Mouse (Mus musculus): ENCODE measurements around the gene Nrd1.

Gene Nrd1

GRCm38 (mm10) chr4:108999999-109000950 lies at the start of gene Nrd1:
Gene Nrd1 (plus strand): TSS chr4:109000655.
- in situ Hi-C loops (cut with MboI; ENCODE audit: unreplicated experiment in 2 of 2): no loop called here

- in situ Hi-C loops (cut with MboI; ENCODE audit: unreplicated experiment in 2 of 2): no loop called here
Observed at GRCm38 (mm10) chr4:108951663-108952062, 48.8 kb upstream of the Nrd1 start.

- in situ Hi-C loops (cut with MboI; ENCODE audit: unreplicated experiment in 2 of 2): no loop called here
Observed at GRCm38 (mm10) chr4:108959696-108960095, 40.8 kb upstream of the Nrd1 start.

GRCm38 (mm10) chr4:108960619-108961460 lies 39.6 kb upstream of the Nrd1 start:
- in situ Hi-C loops (cut with MboI; ENCODE audit: unreplicated experiment in 2 of 2): no loop called here

DNA sequence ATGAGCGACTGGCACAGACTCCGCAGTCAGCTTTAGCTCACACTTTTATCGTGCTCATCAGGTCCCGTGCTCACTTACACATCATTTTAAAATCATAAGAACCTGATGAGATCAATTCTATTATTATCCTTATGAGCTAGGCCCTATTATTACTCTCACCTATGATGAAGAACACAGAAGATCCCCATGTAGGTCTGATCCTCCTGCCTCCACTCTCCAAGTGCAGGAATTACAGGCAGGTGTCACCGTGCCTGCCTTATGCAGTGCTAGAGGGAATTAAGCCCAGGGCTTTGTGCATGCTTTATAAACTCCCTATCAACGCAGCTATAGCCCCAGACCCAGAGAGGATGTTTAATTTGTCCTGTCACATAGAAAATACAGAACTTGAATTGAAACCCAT lies 37.4 kb upstream of the Nrd1 start:
- in situ Hi-C loops (cut with MboI; ENCODE audit: unreplicated experiment in 2 of 2): no loop called here

- in situ Hi-C loops (cut with MboI; ENCODE audit: unreplicated experiment in 2 of 2): no loop called here
Observed at GRCm38 (mm10) chr4:108969517-108969916, 30.9 kb upstream of the Nrd1 start.

GRCm38 (mm10) chr4:108971054-108971453 lies 29.4 kb upstream of the Nrd1 start:
- in situ Hi-C loops (cut with MboI; ENCODE audit: unreplicated experiment in 2 of 2): loop anchor here in 1 of 2 experiments (5.0 to 10.0 kb wide), 2 partner anchors 174 to 276 kb away; no protein-coding TSS in a partner anchor

GRCm38 (mm10) chr4:108976458-108977071 lies 23.9 kb upstream of the Nrd1 start:
- in situ Hi-C loops (cut with MboI; ENCODE audit: unreplicated experiment in 2 of 2): loop anchor here (5.0 to 10.0 kb wide), 3 partner anchors 109 to 282 kb away; no protein-coding TSS in a partner anchor

DNA sequence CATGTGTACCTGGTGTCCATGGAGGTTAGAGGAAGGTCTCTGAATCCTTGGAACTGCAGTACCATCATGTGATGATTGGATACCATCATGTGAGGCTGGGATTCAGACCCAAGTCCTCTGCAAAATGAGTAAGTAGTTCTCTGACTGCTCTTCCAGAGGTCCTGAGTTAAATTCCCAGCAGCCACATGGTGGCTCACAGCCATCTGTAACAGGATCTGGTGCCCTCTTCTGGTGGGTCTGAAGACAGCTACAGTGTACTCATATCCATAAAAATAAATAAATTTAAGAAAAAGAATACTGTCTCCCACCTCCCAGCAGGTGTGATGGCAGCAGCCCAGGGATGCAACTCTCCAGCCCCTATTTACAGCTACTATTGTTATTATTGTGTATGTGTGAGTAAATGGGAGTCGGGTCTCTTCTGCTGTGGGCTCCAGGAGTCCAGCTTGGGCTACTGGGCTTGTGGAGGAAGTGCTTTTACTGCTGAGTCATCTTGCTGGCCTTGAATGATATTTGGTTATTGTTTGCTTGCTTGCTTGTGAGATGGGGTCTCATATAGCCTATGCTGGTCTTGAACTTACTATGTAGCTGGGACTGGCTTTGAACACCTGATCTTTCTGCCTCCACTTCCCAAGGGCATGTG lies 13.5 kb upstream of the Nrd1 start:
- in situ Hi-C loops (cut with MboI; ENCODE audit: unreplicated experiment in 2 of 2): no loop called here

GRCm38 (mm10) chr4:108987473-108987842 lies 13.0 kb upstream of the Nrd1 start:
- in situ Hi-C loops (cut with MboI; ENCODE audit: unreplicated experiment in 2 of 2): no loop called here

DNA sequence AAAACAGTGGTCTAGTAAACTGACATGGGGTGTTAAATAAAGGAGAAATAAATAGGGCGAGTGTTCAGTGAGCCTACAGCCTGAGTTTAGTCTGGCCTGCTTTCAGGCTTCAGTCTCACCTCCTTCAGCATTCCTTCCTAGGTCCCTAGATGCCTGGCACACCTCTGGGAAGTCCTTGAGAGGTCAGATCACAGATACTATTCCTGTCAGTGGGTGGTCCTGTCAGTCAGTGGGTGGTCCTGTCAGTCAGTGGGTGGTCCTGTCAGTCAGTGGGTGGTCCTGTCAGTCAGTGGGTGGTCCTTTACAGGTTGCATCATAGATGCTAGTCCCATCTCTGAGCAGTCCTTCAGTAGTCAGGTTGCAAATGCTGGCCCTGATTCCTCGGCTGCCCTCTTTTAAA lies 11.0 kb upstream of the Nrd1 start:
- in situ Hi-C loops (cut with MboI; ENCODE audit: unreplicated experiment in 2 of 2): no loop called here

DNA sequence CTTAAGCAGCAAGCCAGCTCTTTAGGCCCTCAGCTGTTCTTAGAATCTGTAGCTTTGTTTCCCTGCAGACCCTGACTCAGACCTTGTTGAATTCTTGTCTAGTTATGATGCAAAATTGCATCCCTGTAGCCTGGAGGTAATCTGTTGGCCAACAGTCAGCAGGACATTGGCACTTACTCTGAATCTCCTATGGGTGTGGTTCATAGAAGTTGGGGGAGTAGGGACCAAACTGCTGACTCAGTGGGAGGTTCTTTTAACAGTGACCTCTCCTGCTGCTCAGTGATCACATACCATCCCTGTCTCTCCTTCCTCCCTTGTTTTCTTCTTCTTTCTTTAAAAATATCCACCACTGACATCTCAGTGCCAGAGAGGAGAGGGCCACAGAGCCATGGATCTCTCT lies 10.4 kb upstream of the Nrd1 start:
- in situ Hi-C loops (cut with MboI; ENCODE audit: unreplicated experiment in 2 of 2): no loop called here

- in situ Hi-C loops (cut with MboI; ENCODE audit: unreplicated experiment in 2 of 2): no loop called here
Observed at GRCm38 (mm10) chr4:108990571-108990970, 9.9 kb upstream of the Nrd1 start.

GRCm38 (mm10) chr4:108991811-108992210 lies 8.6 kb upstream of the Nrd1 start:
- in situ Hi-C loops (cut with MboI; ENCODE audit: unreplicated experiment in 2 of 2): no loop called here

DNA sequence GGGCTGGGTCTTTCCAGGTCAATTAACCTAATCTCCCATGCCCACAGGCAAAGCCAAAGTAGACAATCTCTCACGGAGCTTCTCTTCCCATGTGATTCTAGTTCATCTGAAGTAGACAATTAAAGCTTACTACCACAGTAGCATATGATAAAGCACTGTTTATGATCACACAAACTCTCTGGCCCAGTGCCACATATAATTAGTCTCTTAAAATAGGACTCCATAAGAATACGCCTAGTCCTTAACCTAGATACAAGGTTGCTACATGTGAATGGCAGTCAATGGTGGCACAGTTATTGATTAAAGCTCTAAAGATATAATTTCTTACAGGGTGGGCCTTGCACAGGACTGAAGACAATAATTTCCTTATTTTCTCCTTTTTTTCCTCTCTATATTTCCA lies 7.5 kb upstream of the Nrd1 start:
- in situ Hi-C loops (cut with MboI; ENCODE audit: unreplicated experiment in 2 of 2): no loop called here

DNA sequence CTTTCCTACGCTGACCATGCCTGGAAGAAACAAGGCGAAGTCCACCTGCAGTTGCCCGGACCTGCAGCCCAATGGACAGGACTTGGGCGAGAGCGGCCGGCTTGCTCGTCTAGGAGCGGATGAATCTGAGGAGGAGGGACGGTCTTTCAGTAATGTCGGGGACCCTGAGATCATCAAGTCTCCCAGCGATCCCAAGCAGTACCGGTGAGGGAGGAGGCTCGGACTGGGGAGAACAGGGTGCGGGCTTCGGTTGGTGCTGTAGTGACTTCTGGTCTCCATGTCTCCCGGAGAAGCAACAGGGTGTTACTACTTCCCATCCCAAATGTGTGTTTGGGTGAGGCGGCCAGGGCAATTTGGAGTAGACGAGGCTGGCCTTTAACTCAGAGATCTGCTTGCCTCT lies 506 bp downstream of the Nrd1 start:
- in situ Hi-C loops (cut with MboI; ENCODE audit: unreplicated experiment in 2 of 2): no loop called here

DNA sequence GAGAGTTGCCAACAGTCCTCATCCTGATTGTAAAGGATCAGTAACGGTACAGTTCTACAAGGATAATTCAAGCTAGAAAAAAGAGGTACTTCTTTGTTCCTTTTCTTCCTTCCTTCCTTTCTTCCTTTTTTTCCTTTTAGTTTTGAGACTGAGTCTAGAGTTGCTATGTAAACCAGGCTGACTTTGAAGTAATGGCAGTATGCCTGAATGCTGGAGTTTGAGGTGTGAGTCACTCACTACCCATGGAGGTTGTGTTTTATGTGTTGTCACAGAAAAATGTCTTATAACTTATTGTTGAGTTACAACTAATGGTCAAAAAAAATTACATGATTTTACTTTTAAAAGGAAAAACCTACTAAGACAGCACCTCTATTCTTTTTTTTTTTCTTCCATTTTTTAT lies 7.6 kb downstream of the Nrd1 start:
- in situ Hi-C loops (cut with MboI; ENCODE audit: unreplicated experiment in 2 of 2): no loop called here

DNA sequence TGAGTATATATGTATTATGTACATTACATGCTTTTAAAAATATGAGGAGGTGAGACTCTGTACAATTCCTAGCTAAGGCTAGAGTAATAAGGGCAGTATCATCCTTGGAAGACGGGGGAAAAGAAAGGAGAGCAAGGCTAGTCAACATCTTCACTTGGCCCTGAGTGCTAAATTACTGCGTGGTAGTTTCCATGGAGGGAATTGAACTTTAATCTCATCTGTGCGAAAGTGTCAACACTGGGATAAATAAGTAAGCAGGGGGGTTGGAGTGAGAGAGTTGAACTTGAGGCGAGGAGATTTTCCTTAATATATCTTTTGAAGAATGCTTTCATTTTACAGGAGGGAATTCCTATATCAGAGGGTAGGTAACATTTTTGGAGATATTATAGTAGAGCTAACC lies 13.6 kb downstream of the Nrd1 start:
- in situ Hi-C loops (cut with MboI; ENCODE audit: unreplicated experiment in 2 of 2): no loop called here

GRCm38 (mm10) chr4:109017441-109017840 lies 17.0 kb downstream of the Nrd1 start:
- in situ Hi-C loops (cut with MboI; ENCODE audit: unreplicated experiment in 2 of 2): no loop called here

DNA sequence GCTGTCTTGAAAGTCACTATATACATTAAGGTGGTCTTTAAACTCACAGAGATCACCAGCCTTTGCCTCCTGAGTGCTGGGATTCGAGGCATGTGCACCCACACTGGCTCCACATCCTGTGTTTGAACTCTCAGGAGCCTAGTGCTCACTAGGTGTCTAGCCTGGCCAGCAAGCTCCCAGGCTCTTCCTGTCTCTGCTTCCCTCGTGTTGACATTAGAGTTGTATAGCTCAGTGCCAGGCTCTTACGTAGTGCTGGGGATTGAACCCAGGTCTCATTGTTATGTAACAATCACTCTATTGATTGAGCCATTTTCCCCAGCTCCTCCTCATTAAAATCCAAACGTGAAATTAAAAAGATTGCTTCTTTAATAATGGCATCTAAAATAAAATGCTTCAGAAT lies 18.8 kb downstream of the Nrd1 start:
- in situ Hi-C loops (cut with MboI; ENCODE audit: unreplicated experiment in 2 of 2): no loop called here

DNA sequence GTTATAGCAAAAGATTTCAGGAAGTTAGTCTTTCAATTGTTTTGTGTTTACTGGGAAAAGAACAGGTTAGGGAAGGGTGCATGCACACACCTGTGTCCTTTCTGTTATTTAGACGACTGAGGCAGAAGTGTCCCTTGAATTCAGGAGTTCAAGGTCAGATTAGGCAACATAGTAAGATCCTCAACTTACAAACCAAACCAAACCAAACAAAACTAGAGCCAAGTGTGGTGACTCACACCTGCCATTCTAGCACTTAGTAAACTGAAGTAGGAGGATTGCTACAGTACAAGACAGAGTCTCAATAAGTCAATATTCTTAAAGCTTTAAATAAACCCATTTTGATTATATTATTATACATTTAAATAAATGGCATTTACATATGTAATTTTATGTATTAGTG lies 21.5 kb downstream of the Nrd1 start:
- in situ Hi-C loops (cut with MboI; ENCODE audit: unreplicated experiment in 2 of 2): no loop called here

All from v-Abl transformed pro-B cells (cell line).